Mouse (Mus musculus) heart, adult 8-10 months (tissue): ENCODE data around the gene Creb5. TPM values are rescaled to one million over a fixed set of nuclear protein-coding genes. Genes with fewer than 3 reads are reported as not detected.

Experiments
- DNase-seq: peaks from one replicate; pipeline ENCODE4 v3.0.0; 2022; ENCODE audit warnings: low spot score
- total RNA-seq, 4 experiments: library from RNA; stranded (reverse); gene quantifications; 2 replicates each; pipeline ENCODE4 v1.2.4; 2022

The Creb5 gene
- total RNA-seq, 4 experiments from 2014 or later, result 4.5 to 9.9 (median 8.2) TPM

- no peak for DNase-seq
These were observed 355.8 kb downstream of the Creb5 start for GRCm38 (mm10) chr6:53642826-53643356.

DNA sequence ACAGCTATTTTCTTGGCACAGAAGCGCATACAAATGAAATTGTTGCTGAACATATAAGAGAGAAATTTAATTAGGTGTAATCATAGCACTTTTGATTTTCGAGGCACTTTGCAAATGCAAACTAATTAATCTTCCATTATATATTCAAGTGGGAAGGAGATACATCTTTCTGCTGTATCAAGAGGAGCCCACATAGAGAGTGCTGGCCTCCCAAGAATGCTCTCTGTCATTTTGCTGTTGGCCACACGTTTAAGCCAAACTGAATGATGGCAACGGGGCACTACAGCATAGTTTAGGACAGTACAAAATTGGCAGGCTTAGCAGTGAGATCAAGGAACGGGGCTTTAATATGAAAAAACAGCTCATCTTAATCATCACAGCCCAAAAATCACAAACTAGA, 356.4 kb downstream of the Creb5 start:
- no peak for DNase-seq

- DNase-seq, result no peak
These were observed 357.0 kb downstream of the Creb5 start for GRCm38 (mm10) chr6:53644056-53644455.

GRCm38 (mm10) chr6:53644971-53645370, 357.9 kb downstream of the Creb5 start:
- DNase-seq, result no peak

GRCm38 (mm10) chr6:53649782-53650181, 362.7 kb downstream of the Creb5 start:
- DNase-seq, result no peak

- no peak for DNase-seq
These were observed 365.6 kb downstream of the Creb5 start for GRCm38 (mm10) chr6:53652691-53653090.

- no peak for DNase-seq
These were observed 366.8 kb downstream of the Creb5 start for GRCm38 (mm10) chr6:53653706-53654360.

DNA sequence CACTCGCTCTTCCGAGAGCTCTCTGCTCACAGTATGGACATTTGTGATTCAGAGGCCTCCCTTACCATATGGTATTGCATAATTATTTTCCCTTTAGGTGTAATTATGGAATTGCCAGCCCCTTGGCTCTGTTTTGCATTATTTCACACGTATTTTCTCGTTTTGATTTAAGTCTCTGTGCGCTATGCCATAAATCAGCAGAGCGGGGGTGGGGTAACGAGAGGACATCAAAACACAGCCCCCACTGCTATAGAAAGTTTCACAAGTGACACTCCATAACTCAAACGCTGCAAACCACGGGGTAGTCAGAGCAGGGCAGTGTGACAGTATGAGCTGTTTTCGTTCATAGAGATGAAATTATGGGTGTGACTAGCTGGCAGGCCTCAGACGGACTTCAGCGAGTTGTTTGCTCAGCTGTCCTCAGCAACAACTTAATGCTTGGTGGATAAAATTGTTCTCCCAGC, 367.3 kb downstream of the Creb5 start:
- DNase-seq, result no peak

DNA sequence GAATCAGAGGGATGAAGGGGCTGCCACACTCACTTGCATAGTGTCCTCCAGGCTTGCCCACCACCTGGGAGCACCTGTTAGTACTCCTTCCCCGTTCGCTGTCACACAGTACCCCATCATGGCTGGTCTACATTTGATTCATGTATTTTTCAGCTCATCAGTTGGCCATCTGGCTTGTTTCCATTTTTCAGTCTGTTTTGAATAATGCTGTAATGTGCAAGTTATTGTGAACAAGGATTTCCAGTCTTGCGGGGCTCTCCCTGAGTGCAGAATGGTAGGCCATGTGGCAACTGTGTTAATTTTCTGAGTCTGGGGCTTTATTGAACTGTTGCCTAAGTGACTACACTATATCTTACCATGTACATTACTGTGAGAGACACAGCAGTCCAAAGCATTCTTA, 369.4 kb downstream of the Creb5 start:
- DNase-seq, result no peak

GRCm38 (mm10) chr6:53657483-53657882, 370.4 kb downstream of the Creb5 start:
- DNase-seq, result no peak

DNA sequence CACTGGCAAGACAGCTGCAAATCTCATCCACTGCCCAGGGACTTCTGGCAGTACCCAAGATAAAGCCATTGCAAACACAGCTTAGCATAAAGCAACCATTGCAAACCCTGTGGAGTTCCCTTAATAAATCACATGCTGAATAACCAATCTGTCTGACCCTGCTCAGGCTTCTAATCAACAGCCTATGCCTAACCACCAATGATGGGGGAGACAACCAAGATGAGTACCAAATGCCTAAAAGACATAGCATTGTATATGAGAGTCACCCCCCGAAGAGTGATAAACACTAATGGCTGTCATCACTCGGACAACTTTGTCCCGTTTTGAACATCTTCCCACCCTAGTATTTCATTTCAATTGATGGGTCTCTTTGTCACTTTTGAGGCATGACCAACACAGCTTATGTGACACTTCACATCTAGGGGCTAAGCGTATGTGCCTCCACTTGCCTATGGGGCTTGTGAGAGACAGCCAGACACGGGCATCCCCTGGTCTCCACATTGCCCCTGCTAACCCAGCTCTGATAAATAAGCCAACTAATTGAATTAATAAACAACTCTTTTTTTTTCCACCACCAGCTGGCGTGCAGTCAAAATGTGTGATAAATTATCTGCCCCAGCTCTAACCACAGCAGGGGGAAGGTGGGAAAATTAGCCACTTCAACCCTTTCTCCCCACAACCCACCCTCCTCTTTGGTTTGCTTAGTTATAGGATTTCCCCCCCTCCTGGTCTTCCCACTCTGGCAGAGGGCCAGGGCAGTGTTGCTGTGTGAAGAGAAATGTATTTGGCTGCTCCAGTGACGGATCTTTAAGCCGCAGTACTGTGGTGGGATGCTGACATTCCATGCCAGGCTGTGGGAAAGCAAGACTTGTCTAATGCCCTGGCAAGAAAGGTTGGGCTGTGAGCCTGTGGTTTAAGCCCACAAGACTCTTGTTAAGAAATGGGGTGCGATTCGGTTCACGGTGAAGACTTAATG, 376.1 kb downstream of the Creb5 start:
- no peak for DNase-seq

DNA sequence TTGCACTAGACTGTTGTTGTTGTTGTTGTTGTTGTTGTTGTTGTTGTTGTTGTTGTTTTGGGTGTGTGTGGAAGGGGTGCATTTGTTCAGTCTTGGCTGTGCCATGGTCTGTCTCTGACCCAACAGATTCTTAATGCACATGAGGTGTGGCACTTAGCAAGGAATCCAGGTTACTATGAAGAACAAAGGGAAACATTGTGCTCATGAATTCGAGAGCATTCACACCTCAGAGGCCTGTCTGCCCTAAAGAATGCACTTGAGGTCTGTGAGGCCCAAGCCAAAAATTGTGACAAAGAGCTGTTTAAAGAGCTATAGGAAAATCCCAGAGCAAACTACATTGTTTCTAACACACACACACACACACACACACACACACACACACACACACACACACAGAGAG, 377.7 kb downstream of the Creb5 start:
- DNase-seq, result no peak

- DNase-seq, result no peak
These were observed 379.4 kb downstream of the Creb5 start for GRCm38 (mm10) chr6:53666503-53666902.

DNA sequence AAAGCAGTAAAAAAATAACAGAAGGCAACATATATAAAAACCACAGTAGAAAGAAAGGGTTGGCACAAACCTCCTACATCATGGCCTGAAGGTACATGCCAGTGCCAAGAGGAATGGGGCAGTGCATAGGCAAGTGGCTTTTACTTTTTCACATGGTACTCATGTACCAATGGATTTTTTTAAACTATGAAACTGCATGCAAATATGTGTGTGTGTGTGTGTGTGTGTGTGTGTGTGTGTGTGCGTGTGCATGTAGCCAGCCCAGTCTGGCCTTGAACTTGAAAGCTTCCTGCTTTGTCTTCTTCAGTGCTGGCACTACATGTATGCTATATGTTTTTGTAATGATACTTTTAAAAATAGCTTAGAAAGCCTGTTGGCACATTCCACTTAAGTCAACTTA, 391.2 kb downstream of the Creb5 start:
- no peak for DNase-seq

GRCm38 (mm10) chr6:53680046-53680445, 393.0 kb downstream of the Creb5 start:
- no peak for DNase-seq

DNA sequence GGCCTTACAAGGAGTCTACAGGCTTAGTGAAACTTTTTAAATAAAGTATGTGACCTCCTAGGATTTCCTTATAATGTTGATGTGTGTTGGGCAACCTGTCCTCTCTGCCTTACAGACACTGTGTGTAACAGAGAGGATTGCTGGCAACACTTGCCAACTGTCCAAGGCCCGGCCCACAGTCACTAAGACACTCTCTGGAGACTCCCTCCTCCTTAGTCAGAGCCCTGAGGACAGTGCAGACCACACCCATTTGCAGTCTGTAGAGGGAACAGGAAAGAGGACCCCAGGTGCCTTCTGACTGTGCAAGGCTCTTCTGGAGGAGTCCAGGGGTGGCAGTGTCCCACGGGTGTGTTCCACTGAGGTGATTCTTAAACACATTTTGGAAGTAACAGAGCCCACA, 397.3 kb downstream of the Creb5 start:
- no peak for DNase-seq

DNA sequence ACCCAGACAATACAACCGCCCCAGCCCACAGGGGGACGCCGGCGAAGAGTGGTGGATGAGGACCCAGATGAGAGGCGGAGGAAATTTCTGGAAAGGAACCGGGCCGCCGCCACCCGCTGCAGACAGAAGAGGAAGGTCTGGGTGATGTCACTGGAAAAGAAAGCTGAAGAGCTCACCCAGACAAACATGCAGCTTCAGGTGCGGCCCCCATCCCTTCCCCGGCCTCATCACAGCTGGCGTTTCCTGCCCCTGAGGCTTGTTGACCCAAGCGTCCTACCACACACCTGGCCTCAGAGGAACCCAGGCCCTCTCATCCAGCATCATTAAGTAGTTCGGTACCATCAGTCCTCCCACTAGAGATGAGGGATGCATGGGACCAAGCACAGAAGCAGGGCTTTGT, 398.3 kb downstream of the Creb5 start:
- DNase-seq, result no peak

DNA sequence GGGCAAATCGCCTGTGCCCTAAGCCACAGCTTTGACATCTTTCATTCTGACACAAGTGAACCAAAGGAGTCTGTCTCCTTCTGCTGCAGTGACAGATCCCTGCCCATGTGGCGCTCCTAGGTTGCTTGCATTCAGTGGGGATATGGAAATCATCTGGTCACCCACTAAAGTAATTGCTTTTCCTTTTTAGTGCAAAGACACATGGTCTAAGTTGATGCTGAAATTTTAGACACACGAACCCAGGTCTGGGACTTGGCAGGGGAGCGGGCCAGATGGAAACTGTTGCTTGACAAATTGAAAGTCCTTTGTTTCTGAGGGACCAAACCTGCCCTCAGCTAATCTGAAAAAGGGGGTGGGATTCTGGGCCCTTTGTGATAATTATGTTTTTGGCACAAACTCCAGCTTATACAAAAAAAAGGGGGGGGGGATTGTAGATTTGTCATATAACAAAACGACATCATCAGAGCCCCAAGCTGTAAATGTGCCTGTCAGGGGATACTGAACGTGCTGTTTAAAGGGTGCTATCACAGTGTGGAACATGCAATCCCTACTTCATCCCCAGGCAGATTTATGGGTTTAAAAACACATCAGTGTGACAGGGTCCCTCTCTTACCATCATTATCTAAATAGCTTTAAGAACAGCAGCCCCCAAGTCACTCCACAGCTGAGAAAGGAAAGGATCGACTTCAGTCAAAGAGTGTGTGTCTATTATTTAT, 401.9 kb downstream of the Creb5 start:
- no peak for DNase-seq

- DNase-seq, result peak; percentile 10
These were observed 403.9 kb downstream of the Creb5 start for GRCm38 (mm10) chr6:53691006-53691405.

GRCm38 (mm10) chr6:53695216-53695615, 408.1 kb downstream of the Creb5 start:
- DNase-seq, result no peak

- no peak for DNase-seq
These were observed 409.4 kb downstream of the Creb5 start for GRCm38 (mm10) chr6:53696471-53696870.

DNA sequence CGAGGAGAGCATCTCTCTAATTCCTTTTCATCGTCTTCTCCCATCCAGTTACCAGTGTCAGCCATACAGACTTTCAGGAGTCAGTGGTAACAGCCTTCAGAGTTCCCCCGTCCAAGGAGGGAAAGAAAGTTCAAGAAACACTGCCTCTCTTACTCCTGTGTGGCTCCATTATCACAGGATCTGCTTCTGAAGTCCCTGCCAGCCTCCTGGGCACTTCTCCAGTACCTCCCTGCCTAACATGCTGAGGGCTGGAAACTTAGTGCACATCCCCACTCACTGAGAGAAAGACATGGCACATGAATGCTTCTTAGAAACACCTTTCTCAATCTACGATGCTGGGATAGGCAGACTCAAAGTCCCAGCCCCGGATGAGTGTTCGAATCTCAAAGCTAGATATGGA, 409.9 kb downstream of the Creb5 start:
- no peak for DNase-seq
